Mouse (Mus musculus) liver (tissue): ENCODE measurements around the gene Zfp385c.
A peak's percentile ranks its signal among the peaks of the same experiment; 100 is the strongest.
"Not testable (repeated sequence)": the region's sequence is repeated elsewhere in the genome, so short reads cannot be mapped to it uniquely, and the experiment has no call there.

Experiments
- DNase-seq: peaks from one replicate; pipeline ENCODE4 v3.0.0-alpha.2; 2020; ENCODE audit warnings: mixed read lengths

Zfp385c gene

GRCm38 (mm10) chr11:100622714-100623113 lies 69.5 kb downstream of the Zfp385c start:
- DNase-seq: peak; percentile 95

- no peak for DNase-seq
Measured at GRCm38 (mm10) chr11:100619982-100620381, 72.3 kb downstream of the Zfp385c start, which contains the start of gene Dnajc7. Gene Dnajc7 (minus strand): TSS chr11:100620168.

GRCm38 (mm10) chr11:100619485-100619975 lies 72.7 kb downstream of the Zfp385c start:
- peak; percentile 95 for DNase-seq

GRCm38 (mm10) chr11:100618761-100619484 lies 73.3 kb downstream of the Zfp385c start, which contains the start of gene Nkiras2:
Gene Nkiras2 (plus strand): TSS chr11:100619244.
- DNase-seq: peak; percentile 77

- DNase-seq: no peak
Measured at GRCm38 (mm10) chr11:100617480-100617879, 74.8 kb downstream of the Zfp385c start.

- not testable (repeated sequence) for DNase-seq
Measured at GRCm38 (mm10) chr11:100616836-100617235, 75.4 kb downstream of the Zfp385c start.

- no peak for DNase-seq
Measured at GRCm38 (mm10) chr11:100616332-100616731, 75.9 kb downstream of the Zfp385c start.

GRCm38 (mm10) chr11:100613241-100613640 lies 79.0 kb downstream of the Zfp385c start:
- no peak for DNase-seq

GRCm38 (mm10) chr11:100611627-100612026 lies 80.6 kb downstream of the Zfp385c start:
- no peak for DNase-seq

- DNase-seq: no peak
Measured at GRCm38 (mm10) chr11:100609997-100610680, 82.1 kb downstream of the Zfp385c start.

- no peak for DNase-seq
Measured at GRCm38 (mm10) chr11:100609355-100609996, 82.8 kb downstream of the Zfp385c start.

- no peak for DNase-seq
Measured at GRCm38 (mm10) chr11:100608796-100609195, 83.5 kb downstream of the Zfp385c start.

GRCm38 (mm10) chr11:100607121-100607520 lies 85.1 kb downstream of the Zfp385c start:
- DNase-seq: no peak

- DNase-seq: no peak
Measured at GRCm38 (mm10) chr11:100605451-100605850, 86.8 kb downstream of the Zfp385c start.

- DNase-seq: no peak
Measured at GRCm38 (mm10) chr11:100604321-100605005, 87.8 kb downstream of the Zfp385c start.

- DNase-seq: no peak
Measured at GRCm38 (mm10) chr11:100603813-100604212, 88.4 kb downstream of the Zfp385c start.

- DNase-seq: no peak
Measured at GRCm38 (mm10) chr11:100603155-100603554, 89.1 kb downstream of the Zfp385c start.

GRCm38 (mm10) chr11:100601372-100601771 lies 90.9 kb downstream of the Zfp385c start:
- no peak for DNase-seq

GRCm38 (mm10) chr11:100598074-100598473 lies 94.2 kb downstream of the Zfp385c start:
- no peak for DNase-seq

- DNase-seq: no peak
Measured at GRCm38 (mm10) chr11:100595533-100595932, 96.7 kb downstream of the Zfp385c start.

- DNase-seq: no peak
Measured at GRCm38 (mm10) chr11:100594608-100595007, 97.6 kb downstream of the Zfp385c start.

GRCm38 (mm10) chr11:100592346-100593046 lies 99.8 kb downstream of the Zfp385c start:
- no peak for DNase-seq
